Mouse (Mus musculus) CD4-positive, CD25-positive, alpha-beta regulatory T cell, adult 4 months (primary cell): ENCODE measurements around the gene Bbs1. TPM values are rescaled to one million over a fixed set of nuclear protein-coding genes. Genes with fewer than 3 reads are reported as not detected.
"Not testable (repeated sequence)": the region's sequence is repeated elsewhere in the genome, so short reads cannot be mapped to it uniquely, and the experiment has no call there.

Source experiments
- ATAC-seq: one replicate; pipeline ENCODE4 v1.8.0; 2017
- polyA plus RNA-seq, 2 experiments: library from polyadenylated mRNA; unstranded; fragments of 100-300 nt; shearing (Covaris generic); gene quantifications; one replicate each; pipeline ENCODE4 v1.2.1; 2017

The Bbs1 gene
- polyA plus RNA-seq: 1 to 10 TPM in 1 of 2 experiments, under 1 TPM in 1; 0.38 to 1.7 TPM

- peak; percentile 97 for ATAC-seq
These were observed at the start of gene Bbs1 for GRCm38 (mm10) chr19:4905979-4906794. Gene Bbs1 (minus strand): TSS chr19:4906628.

- not testable (repeated sequence) for ATAC-seq
These were observed 42.2 kb upstream of the Bbs1 start for GRCm38 (mm10) chr19:4948641-4949040.

- ATAC-seq: no peak
These were observed 39.1 kb upstream of the Bbs1 start for GRCm38 (mm10) chr19:4945540-4945939.

GRCm38 (mm10) chr19:4943253-4943588 is 36.8 kb upstream of the Bbs1 start:
- ATAC-seq: no peak

- ATAC-seq: peak; percentile 89
These were observed 36.3 kb upstream of the Bbs1 start, which contains the start of gene Peli3 for GRCm38 (mm10) chr19:4942551-4943252. Gene Peli3 (minus strand): TSS chr19:4943127.

GRCm38 (mm10) chr19:4937444-4938310 is 31.2 kb upstream of the Bbs1 start:
- no peak for ATAC-seq

GRCm38 (mm10) chr19:4936896-4937295 is 30.5 kb upstream of the Bbs1 start:
- no peak for ATAC-seq

- no peak for ATAC-seq
These were observed 22.4 kb upstream of the Bbs1 start for GRCm38 (mm10) chr19:4928781-4929180.

GRCm38 (mm10) chr19:4927904-4928531 is 21.6 kb upstream of the Bbs1 start, which contains the start of gene Dpp3:
Gene Dpp3 (minus strand): TSS chr19:4928287.
- peak; percentile 99 for ATAC-seq

GRCm38 (mm10) chr19:4925121-4925860 is 18.9 kb upstream of the Bbs1 start:
- ATAC-seq: no peak

- no peak for ATAC-seq
These were observed 13.2 kb upstream of the Bbs1 start for GRCm38 (mm10) chr19:4919652-4920051.

- no peak for ATAC-seq
These were observed 10.4 kb upstream of the Bbs1 start for GRCm38 (mm10) chr19:4916827-4917226.

- ATAC-seq: no peak
These were observed 9.6 kb upstream of the Bbs1 start for GRCm38 (mm10) chr19:4915924-4916603.

GRCm38 (mm10) chr19:4909376-4909775 is 2.9 kb upstream of the Bbs1 start:
- ATAC-seq: no peak

- ATAC-seq: no peak
These were observed 1.7 kb upstream of the Bbs1 start for GRCm38 (mm10) chr19:4908107-4908506.

- ATAC-seq: no peak
These were observed 6.5 kb downstream of the Bbs1 start for GRCm38 (mm10) chr19:4899888-4900287.

GRCm38 (mm10) chr19:4898972-4899371 is 7.5 kb downstream of the Bbs1 start:
- ATAC-seq: no peak

GRCm38 (mm10) chr19:4896780-4897520 is 9.5 kb downstream of the Bbs1 start:
- ATAC-seq: no peak

GRCm38 (mm10) chr19:4891798-4892197 is 14.6 kb downstream of the Bbs1 start:
- ATAC-seq: no peak

GRCm38 (mm10) chr19:4889791-4890190 is 16.6 kb downstream of the Bbs1 start:
- no peak for ATAC-seq
